In the genomic region with DNA sequence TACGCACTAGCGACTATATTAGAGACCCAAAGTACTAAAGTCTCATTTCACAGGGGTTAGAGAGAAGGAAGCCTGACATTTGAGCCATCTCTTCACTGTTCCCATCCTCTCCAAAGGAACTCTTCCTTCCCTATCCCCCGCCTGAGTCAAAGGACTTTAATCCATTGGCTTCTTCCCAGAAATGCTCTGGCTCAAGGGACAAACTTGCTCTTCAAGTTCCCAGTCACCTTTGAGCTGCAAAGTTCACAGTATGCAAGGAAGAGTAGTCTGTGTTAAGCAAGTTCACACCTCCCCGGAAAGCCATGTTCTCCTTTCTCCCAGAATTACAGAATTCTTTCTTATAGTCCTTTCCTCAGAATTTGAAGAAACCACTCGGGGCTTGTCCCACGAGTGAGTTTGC, we compare ENCODE assay signal across 29 mouse cellular contexts. TPM values are rescaled to one million over a fixed set of nuclear protein-coding genes. Genes with fewer than 3 reads are reported as not detected.
A peak's percentile ranks its signal among the peaks of the same experiment; 100 is the strongest.
DNase-seq lines count a peak whose midpoint lies in the region; ATAC-seq lines count a peak whose summit lies in the region.
"Had no signal": no experiment of that assay in that cellular context is flagged by ENCODE, and none has a peak within 500 bp of the region (broad histone marks: within the 10 kb centered on the region; RNA-seq: fewer than 3 reads in every experiment).

No protein-coding gene starts in this region.

- H3K9ac ChIP-seq in kidney, embryonic 16.5 days (replicated peaks; ENCODE audit: low read length) = no peak overlapping the region
- H3K9ac ChIP-seq in kidney, embryonic 14.5 days (ENCODE audit: low read depth, low read length) = no peak overlapping the region
- H3K9ac ChIP-seq: embryonic facial prominence, embryonic 15.5 days; forebrain, embryonic 13.5 days; liver, embryonic 12.5 days; liver, postnatal 0 days; midbrain, embryonic 12.5 days; neural tube, embryonic 13.5 days had no signal

- no peaks in the 10 kb centered on the region for H3K9me3 ChIP-seq in kidney, embryonic 16.5 days (ENCODE audit: low read length)
- no peaks in the 10 kb centered on the region for H3K9me3 ChIP-seq in kidney, embryonic 14.5 days (ENCODE audit: control insufficient read depth, low read length)
- H3K9me3 ChIP-seq: embryonic facial prominence, embryonic 10.5 days; embryonic facial prominence, embryonic 15.5 days; forebrain, embryonic 13.5 days; liver, embryonic 12.5 days; megakaryocyte, embryonic 14.5 days; midbrain, embryonic 12.5 days; neural tube, embryonic 13.5 days had no signal

- ATAC-seq in kidney, embryonic 16.5 days (ENCODE audit: low FRiP score, low TSS enrichment) = no peak
- no peak for ATAC-seq in kidney, embryonic 14.5 days (ENCODE audit: low FRiP score, low TSS enrichment)
- ATAC-seq: forebrain, embryonic 13.5 days; hindbrain, embryonic 16.5 days; liver, embryonic 12.5 days; liver, postnatal 0 days had no signal

- peaks cover 2% of the 10 kb centered on the region; the same call in 1 of the 2 replicates for H3K36me3 ChIP-seq in kidney, embryonic 16.5 days (ENCODE audit: insufficient read depth, low read length)
- no peaks in the 10 kb centered on the region for H3K36me3 ChIP-seq in kidney, embryonic 14.5 days (ENCODE audit: control insufficient read depth, insufficient read depth, low read length)
- H3K36me3 ChIP-seq: embryonic facial prominence, embryonic 10.5 days; embryonic facial prominence, embryonic 15.5 days; liver, embryonic 12.5 days; midbrain, embryonic 12.5 days; neural tube, embryonic 13.5 days had no signal

- 0 out of 2 replicates have a peak, but pooled peaks cover 3% of the 10 kb centered on the region for H3K4me1 ChIP-seq in kidney, embryonic 16.5 days (ENCODE audit: insufficient read depth, low read length)
- H3K4me1 ChIP-seq in kidney, embryonic 14.5 days (ENCODE audit: control insufficient read depth, insufficient read depth, low read length) = no peaks in the 10 kb centered on the region
- H3K4me1 ChIP-seq: embryonic facial prominence, embryonic 10.5 days; embryonic facial prominence, embryonic 15.5 days; forebrain, embryonic 13.5 days; liver, embryonic 12.5 days; megakaryocyte, embryonic 14.5 days; midbrain, embryonic 12.5 days; neural tube, embryonic 13.5 days had no signal

- peak; percentile 66 for DNase-seq in kidney, adult 11 months
- DNase-seq in kidney, postnatal 14 days = peak; percentile 66
- DNase-seq in kidney, postnatal 25 days = peak; percentile 46 to 66
- no peak for DNase-seq in spleen, postnatal 14 days (ENCODE audit: low spot score in 2 of 2)
- DNase-seq: adrenal gland, adult 2 months; B cell, adult 2 months; cerebellum, adult 2 months; cerebellum, postnatal 14 days; gastrocnemius, postnatal 25 days; heart, postnatal 14 days; liver, postnatal 0 days; lung, postnatal 36 days; right cerebral cortex, postnatal 4 days; thymus, adult 2 months; thymus, postnatal 4 days had no signal

- no peak overlapping the region for H3K4me2 ChIP-seq in kidney, embryonic 16.5 days (replicated peaks; ENCODE audit: low read depth, low read length)
- H3K4me2 ChIP-seq in kidney, embryonic 14.5 days (replicated peaks; ENCODE audit: low read depth, low read length) = no peak overlapping the region
- H3K4me2 ChIP-seq: embryonic facial prominence, embryonic 15.5 days; forebrain, embryonic 13.5 days; liver, embryonic 12.5 days; midbrain, embryonic 12.5 days; neural tube, embryonic 13.5 days had no signal

- no peaks in the 10 kb centered on the region for H3K27me3 ChIP-seq in kidney, embryonic 16.5 days (ENCODE audit: insufficient read depth, low read length)
- no peaks in the 10 kb centered on the region for H3K27me3 ChIP-seq in kidney, embryonic 14.5 days (ENCODE audit: control insufficient read depth, insufficient read depth, low read length)
- H3K27me3 ChIP-seq: embryonic facial prominence, embryonic 15.5 days; forebrain, embryonic 13.5 days; liver, embryonic 12.5 days; megakaryocyte, embryonic 14.5 days; midbrain, embryonic 12.5 days; neural tube, embryonic 13.5 days had no signal

- WGBS in kidney, embryonic 16.5 days = 87% methylated on average over 6 of the region's 6 CpGs
- WGBS in kidney, embryonic 14.5 days = 84% methylated on average over 6 of the region's 6 CpGs

- H3K27ac ChIP-seq in kidney, embryonic 16.5 days (ENCODE audit: low read length) = no peak overlapping the region
- H3K27ac ChIP-seq in kidney, embryonic 14.5 days (ENCODE audit: low read depth, low read length) = no peak overlapping the region
- H3K27ac ChIP-seq: embryonic facial prominence, embryonic 10.5 days; embryonic facial prominence, embryonic 15.5 days; forebrain, embryonic 13.5 days; liver, embryonic 12.5 days; midbrain, embryonic 12.5 days; neural tube, embryonic 13.5 days had no signal

- no peak overlapping the region for H3K4me3 ChIP-seq in kidney, embryonic 16.5 days (ENCODE audit: low read length)
- no peak overlapping the region for H3K4me3 ChIP-seq in kidney, embryonic 14.5 days (ENCODE audit: low read length)
- H3K4me3 ChIP-seq: embryonic facial prominence, embryonic 10.5 days; embryonic facial prominence, embryonic 15.5 days; forebrain, embryonic 13.5 days; liver, embryonic 12.5 days; megakaryocyte, embryonic 14.5 days; midbrain, embryonic 12.5 days; neural tube, embryonic 13.5 days had no signal

RNA-seq across cellular contexts. Expression of a gene that starts 38.4 kb away (rescaled TPM):
- not detected in 2 replicates for polyA plus RNA-seq in kidney, embryonic 16.5 days (2015; fragmentation: Nextera tagmentation; extraction: Ambion mirVana)
- polyA plus RNA-seq in kidney, embryonic 14.5 days (2014; fragmentation: Nextera tagmentation; extraction: Ambion mirVana) = not detected in 2 replicates
- polyA plus RNA-seq: adrenal gland, adult 2 months; cerebellum, adult 2 months; embryonic facial prominence, embryonic 10.5 days; embryonic facial prominence, embryonic 15.5 days; forebrain, embryonic 13.5 days; heart, embryonic 14.5 days; hindbrain, embryonic 11.5 days; hindbrain, embryonic 16.5 days; lung, embryonic 16.5 days; neural tube, embryonic 13.5 days; spleen, adult 2 months; thymus, adult 2 months had no signal

Comparison
In these comparisons a context has a peak if more than half of its experiments do, and no peak if none do; other contexts are left out.
1. DNase-seq: peak in kidney, adult 11 months (single experiment), kidney, postnatal 14 days (single experiment) and kidney, postnatal 25 days (2 of 2); none in spleen, postnatal 14 days (0 of 2).